Mouse (Mus musculus) heart, adult 9 months (tissue): ENCODE measurements around the gene Sp2.
A peak's percentile ranks its signal among the peaks of the same experiment; 100 is the strongest.

Source experiments
- DNase-seq, 2 experiments: peaks; one replicate each; pipeline ENCODE4 v3.0.0; 2022; ENCODE audit warnings: low spot score in 2 of 2

Sp2 gene

GRCm38 (mm10) chr11:96970341-96970740, 12.4 kb downstream of the Sp2 start:
- no peak for DNase-seq

GRCm38 (mm10) chr11:96969746-96970145, 13.0 kb downstream of the Sp2 start:
- DNase-seq, result peak; percentile 91 to 92

GRCm38 (mm10) chr11:96969280-96969722, 13.5 kb downstream of the Sp2 start:
- peak in 1 of 2 experiments; percentile 63 for DNase-seq

- DNase-seq, result peak; percentile 54 to 56
These were observed 14.3 kb downstream of the Sp2 start for GRCm38 (mm10) chr11:96968476-96968875.

- no peak for DNase-seq
These were observed 15.1 kb downstream of the Sp2 start for GRCm38 (mm10) chr11:96967544-96968269.

GRCm38 (mm10) chr11:96966914-96967543, 15.7 kb downstream of the Sp2 start:
- peak; percentile 57 to 58 for DNase-seq

GRCm38 (mm10) chr11:96966172-96966571, 16.6 kb downstream of the Sp2 start:
- DNase-seq, result no peak

- DNase-seq, result peak; percentile 69 to 87
These were observed 19.2 kb downstream of the Sp2 start for GRCm38 (mm10) chr11:96963580-96963979.

- no peak for DNase-seq
These were observed 25.5 kb downstream of the Sp2 start for GRCm38 (mm10) chr11:96957061-96957805.

- peak in 1 of 2 experiments; percentile 20 for DNase-seq
These were observed 26.6 kb downstream of the Sp2 start for GRCm38 (mm10) chr11:96956009-96956724.

- DNase-seq, result no peak
These were observed 27.7 kb downstream of the Sp2 start for GRCm38 (mm10) chr11:96955094-96955493.

GRCm38 (mm10) chr11:96952896-96953295, 29.9 kb downstream of the Sp2 start:
- no peak for DNase-seq

GRCm38 (mm10) chr11:96952426-96952825, 30.3 kb downstream of the Sp2 start:
- no peak for DNase-seq

- no peak for DNase-seq
These were observed 32.0 kb downstream of the Sp2 start for GRCm38 (mm10) chr11:96950767-96951166.

- DNase-seq, result no peak
These were observed 34.9 kb downstream of the Sp2 start for GRCm38 (mm10) chr11:96947849-96948248.

GRCm38 (mm10) chr11:96946498-96946897, 36.3 kb downstream of the Sp2 start:
- no peak for DNase-seq

- DNase-seq, result no peak
These were observed 37.7 kb downstream of the Sp2 start for GRCm38 (mm10) chr11:96944844-96945580.

GRCm38 (mm10) chr11:96943746-96944304, 38.9 kb downstream of the Sp2 start, which contains the start of gene Pnpo:
Gene Pnpo (minus strand): TSS chr11:96943986.
- DNase-seq, result peak; percentile 95 to 96

GRCm38 (mm10) chr11:96941989-96942590, 40.7 kb downstream of the Sp2 start:
- DNase-seq, result no peak
